Mouse (Mus musculus): ENCODE measurements around the gene Ncoa1.
A peak's percentile ranks its signal among the peaks of the same experiment; 100 is the strongest.
"Not testable (repeated sequence)": the region's sequence is repeated elsewhere in the genome, so short reads cannot be mapped to it uniquely, and the experiment has no call there.

Ncoa1 gene

DNA sequence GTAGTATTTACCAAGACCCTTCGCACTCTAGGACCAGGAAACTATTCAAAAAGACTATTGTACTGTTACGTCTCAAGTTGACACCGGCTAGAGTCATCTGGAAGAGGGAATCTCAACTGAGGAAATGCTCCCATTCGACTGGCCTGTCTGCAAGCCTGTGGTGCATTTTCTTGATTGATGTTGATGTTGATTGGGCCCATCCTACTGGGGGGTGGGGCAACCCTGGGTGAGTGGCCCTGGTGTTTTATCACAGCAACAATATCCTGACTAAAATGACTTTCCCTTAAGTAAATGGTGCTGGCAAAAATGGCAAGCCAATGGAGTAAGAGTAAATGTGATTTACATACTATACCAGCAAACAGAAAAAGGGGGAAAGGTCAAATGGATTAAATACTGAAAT, 85.7 kb downstream of the Ncoa1 start:
- no peak for DNase-seq

DNA sequence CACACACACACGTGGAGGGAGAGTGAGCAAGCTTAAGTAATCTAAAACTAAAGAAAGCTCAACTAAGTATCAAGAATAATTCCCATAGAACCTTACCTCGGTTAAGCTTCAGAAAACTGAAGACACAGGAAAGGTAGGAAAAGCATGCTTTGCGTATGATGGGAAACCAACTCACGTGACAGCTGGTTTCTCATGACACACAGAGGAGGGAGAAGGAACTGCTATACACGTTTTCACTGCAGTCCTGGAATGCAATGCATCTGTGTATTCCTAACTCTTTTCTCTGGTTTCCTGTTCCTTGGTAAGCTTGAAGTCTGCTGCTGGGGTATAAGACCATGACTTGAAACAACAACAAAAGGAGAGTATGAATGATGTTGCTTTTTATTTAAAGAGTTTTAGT, 86.3 kb downstream of the Ncoa1 start:
- no peak for DNase-seq

DNA sequence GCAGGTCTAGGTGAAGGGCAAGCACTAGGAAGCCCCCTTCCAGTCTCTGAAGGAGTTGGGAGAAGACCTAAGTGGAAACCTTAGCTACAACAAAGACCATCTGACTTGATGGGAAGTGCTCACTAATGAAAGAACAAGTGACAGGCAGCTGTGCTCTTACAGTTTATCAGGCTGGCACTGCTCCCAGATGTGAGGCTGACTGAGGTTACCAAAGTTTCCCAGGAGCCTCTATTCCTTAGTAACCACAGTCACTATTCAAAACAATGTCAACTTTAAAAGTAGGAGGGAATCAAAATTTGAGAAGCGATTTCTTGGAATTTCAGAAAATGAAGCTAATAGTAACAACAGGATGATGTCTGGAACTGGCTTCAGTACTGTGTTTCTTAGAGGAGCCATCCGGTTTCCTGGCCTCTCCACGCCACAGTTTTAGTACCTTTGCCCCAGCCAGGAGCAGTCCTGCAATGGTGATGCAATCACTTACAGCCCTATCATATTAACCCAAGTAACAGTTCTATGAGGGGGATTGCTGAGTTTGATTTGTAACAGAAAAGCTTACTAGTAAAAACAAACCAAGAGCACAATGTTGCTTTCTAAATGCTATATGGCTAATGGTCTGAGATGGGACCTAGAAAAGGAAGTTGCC, 90.8 kb downstream of the Ncoa1 start:
- DNase-seq, result peak; percentile 34 to 54

DNA sequence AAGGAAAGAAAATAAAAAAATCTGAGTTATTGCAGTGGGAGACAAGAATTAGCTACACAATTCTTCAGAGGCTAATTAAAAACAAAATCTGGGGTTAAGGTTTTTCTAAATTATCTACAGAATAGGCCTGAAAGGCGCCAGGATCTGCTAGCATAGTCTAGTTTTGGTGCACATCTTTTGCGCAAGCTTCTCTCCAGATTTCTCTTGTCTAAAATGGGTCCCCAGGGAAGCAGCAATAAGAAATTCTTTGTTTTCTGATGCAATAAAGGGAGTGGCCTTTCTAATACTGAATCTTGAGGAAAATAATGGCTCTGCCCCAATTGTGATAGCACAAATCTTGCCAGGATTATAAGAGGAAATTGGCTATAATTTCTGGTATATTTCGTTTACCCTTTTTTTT, 93.9 kb downstream of the Ncoa1 start:
- DNase-seq, result no peak

DNA sequence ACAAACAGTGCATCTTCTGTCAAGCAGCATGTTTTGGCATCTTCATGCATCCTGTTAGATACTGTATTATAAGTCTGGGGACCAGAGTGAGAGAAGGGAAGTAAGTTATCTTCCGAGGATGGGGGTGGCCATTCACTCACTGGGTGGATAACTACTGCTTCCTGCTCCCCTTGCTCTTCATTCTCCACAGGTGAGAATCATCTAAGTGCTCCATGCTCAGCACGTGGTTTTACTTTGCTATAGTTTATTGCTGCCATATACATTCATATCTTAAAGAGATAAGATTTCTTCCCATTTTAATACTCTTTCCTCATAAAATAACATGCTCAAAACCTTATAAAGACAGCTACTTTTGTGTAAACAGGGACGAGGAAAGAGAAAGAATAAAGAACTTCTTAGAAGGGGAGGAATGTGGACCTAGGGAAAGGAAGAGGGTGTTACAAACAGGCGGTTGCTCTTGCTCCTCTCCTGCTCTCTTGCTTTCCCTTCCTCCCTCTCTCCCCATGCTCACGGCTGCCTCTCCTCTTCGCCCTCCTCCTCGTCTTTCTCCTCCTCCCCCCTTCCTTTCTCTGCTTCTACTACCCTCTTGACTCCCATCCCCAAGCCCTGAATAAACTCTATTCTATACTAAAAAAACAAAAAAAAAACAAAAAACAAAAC, 97.6 kb downstream of the Ncoa1 start:
- DNase-seq, result no peak

DNA sequence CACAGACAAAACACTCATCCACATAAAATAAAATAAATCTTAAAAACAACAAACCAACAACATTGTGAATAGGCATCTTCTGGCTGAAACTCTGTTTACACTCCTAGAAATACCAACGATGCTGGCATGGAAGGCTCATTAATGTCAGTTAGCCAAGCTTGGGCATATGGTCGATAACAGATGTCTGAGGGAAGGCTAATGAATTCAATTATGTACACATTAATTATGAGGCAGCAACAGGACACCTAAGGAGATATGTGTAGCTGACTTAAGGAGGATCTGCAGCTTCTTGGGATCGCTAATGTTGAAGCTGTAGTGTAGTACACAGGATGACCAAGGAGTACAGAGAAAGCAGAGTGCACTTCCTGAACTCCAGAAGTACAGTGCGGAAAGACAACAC, 100.5 kb downstream of the Ncoa1 start:
- DNase-seq, result no peak

DNA sequence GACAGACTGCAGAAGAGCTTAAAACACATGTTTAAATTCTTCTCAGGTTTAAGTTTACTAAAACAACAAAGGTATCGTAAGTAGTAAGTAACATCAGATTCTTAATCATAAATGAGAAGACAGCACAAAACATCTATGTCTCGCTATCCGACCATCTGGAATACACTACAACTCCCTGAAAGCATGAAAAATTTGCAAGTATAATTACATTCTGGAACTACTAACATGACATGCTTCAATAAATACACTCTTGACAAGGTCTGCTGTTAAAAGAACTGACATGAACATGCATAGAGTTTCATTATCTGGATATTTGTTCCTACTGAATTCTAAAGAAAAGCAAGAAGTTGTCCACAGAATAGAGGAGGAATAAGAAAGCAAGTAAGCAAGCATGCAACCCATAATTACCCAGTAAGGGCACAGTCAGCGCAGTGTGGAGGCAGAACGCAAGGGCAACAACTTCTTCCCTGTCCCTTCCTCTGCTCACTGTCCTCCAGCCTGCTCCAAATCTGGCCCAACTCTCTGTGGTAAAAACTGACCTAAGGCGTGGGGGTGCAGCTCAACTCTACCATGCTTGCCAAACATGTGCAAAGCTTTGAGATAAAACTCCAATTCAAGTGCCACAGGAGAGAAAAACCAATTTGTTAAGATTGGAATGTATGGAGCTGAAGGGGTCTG, 102.0 kb downstream of the Ncoa1 start:
- no peak for DNase-seq

DNA sequence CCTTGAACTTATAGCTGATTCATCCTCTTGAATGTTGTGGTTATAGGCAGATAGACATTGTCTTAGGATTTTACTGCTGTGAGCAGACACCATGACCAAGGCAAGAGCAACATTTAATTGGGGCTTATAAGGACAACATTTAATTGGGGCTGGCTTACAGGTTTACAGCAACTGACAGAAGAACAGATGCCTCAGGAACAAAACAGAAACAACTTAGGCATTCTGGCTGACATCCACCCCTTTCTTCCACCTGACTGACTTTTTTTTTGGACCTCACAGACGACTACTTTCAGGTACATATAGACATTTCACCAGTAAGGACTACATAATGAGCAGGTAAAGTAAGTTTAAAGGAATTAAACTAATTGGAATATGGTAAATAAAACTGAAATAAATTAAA, 105.6 kb downstream of the Ncoa1 start:
- DNase-seq, result no peak

DNA sequence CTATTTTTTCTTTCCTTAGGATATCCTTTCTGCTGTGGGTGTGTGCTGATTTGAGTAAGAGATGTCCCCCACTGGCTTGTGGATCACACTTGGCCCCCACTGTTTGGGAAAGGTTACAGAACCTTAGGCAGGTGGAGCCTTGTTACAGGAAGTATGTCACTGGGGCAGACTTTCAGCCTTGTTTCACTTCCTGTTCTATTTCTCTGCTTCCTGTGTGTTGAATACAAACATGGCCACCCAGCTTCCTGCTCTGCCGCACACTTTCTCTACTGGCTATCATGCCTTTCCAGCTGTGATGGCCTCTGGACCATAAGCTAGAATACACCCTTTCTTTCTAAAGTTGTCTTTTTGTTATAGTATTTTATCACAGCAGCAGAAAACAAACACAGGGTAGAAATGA, 111.0 kb downstream of the Ncoa1 start:
- no peak for DNase-seq

DNA sequence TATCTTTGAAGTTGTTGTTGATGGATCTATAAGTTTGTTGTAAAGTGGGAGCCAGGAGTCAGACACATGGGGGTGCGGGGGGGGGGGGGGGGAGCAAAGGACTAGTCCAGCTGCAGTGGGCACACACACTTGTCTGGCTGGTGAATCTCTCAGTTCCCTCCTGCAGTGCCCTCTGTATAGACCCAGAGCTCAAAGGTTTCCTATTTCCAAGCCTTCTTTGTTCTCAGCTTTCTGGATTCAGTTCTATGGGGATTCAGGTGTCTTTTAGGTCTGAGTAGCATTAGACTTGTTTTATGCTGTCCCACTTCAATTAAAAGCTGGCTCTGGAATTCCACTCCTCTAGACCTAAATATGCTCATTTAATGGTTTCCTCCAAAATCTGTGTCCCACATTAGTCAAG, 117.5 kb downstream of the Ncoa1 start:
- no peak for DNase-seq

DNA sequence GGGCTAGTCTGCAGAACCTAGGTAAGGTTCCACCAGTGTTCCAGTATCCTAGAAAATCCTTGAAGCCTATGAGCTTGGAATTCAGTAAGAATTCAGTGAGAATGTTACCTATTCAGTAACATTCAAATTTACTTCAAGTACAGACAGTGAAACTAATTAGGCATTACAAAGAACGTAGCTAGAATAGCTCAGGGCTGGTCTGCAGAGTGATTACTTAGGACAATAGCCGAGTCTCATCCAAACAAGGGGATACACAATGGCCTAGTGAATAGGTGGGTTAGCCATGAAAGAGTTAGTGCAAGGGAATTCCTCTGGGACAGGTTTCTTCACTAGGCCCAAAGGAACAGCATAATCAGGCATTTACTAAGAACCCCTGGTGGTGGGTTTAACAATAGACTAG, 118.3 kb downstream of the Ncoa1 start:
- DNase-seq, result not testable (repeated sequence)

DNA sequence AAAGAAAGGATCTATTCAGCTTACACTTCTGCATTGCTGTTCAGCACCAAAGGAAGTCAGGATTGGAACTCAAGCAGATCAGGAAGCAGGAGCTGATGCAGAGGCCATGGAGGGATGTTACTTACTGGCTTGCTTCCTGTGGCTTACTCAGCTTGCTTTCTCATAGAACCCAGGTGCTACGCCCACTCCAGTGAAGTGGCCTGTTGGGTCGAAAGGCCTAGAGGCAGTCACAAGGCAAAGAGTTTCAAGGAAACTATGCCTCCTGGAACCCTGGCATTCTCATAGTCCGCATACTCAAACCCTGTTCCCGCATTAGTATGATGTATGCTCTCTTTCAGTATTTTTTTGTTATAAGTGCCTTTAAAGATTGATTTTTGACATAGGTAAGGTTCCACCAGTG, 118.9 kb downstream of the Ncoa1 start:
- DNase-seq, result no peak

DNA sequence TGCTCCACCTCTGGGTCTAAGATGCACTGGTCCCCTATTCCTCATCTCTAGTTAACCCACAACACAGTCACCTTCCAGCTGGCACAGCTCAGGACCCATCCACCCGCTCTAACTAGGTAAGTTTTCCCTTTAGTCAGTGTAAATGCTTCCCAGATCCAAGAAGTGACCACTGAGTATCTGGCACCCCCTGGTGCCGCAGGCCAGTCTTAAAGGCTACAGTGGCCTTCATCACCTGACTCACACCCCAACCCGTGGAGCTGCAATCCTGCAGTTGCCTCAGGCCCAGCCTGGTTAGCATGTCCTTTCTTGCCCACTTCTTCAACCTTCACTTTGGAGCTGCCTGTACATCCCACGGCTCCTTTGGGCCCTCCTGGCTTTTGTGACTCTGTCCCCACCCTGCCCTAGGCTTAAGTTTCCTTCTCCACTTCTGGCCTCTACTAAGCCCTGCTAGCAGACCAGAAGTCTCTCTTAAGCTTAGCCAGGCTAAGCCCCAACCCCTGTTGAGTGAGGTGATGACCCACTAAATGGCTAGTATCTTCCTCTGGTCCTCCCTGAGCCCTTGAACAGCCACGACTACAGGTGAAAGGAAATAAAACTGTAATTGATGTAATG, 120.0 kb downstream of the Ncoa1 start:
- DNase-seq, result no peak

DNA sequence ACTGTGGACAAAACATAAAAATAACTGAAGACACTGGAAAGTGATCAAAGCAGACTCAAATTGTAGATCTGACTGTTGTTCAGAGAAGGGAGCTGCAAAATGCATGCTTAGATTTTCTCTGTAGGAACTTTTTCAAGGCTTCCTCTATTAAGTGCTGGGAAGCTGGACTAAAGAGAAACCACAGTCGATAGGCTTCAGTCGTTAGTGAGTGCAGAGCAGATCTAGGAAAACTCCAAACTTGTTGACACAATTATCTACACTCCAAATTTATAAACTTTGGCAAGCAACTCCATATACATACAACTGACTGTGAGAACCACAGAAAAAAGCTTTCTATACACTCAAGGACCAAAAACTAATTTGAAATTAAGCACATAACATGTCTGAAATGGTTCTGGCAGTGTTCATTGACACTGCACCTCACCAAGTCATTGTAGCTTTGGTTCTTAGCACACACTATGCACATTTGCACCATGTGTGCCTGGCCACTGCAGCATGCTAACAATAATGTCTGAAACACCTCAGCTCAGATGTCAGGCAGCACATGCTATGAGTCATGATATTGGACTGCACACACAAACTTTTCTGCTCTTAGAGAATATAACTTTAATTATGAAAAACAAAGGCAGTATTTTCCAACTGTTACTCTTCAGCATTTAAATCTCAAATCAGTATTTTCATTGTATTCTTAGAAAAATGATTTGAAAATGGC, 121.8 kb downstream of the Ncoa1 start:
- DNase-seq, result no peak

DNA sequence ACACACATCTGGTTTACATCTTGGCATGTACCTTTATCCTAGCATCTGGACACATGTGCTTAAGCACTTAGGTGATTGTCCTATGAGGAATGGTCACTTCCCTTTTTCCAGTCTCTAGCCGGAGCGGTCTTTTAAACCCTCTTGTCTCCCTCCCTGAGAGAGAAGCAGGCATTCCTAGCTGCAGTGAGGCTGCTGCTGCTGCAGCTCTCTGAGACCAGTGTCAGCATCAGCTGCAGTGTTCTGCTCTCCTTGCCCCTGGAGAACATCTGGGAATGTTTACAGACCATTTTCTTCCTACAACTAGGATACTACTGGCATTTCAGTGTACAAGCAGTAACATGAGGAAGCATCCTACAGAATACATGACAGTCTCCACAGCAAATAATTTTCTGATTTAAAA, 133.8 kb downstream of the Ncoa1 start:
- DNase-seq, result no peak

DNA sequence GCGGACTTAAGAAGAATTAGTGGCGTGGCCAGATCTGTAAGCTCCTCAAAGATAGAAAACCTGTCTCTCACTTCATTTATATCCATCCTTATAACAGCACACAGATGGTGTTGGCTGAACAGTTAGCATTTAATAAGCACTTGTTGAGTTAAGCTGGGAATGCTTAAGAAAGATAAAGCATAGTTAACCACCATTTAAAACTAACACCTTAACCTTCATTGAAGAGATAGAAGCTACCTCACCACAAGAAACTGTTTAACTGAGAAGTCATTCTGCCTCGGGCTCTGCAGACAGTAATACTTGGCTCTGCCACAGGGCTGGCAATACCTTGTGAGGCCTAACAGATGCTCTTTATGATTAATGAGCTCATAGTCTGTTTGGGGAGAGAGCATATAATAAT, 134.9 kb downstream of the Ncoa1 start:
- no peak for DNase-seq

DNA sequence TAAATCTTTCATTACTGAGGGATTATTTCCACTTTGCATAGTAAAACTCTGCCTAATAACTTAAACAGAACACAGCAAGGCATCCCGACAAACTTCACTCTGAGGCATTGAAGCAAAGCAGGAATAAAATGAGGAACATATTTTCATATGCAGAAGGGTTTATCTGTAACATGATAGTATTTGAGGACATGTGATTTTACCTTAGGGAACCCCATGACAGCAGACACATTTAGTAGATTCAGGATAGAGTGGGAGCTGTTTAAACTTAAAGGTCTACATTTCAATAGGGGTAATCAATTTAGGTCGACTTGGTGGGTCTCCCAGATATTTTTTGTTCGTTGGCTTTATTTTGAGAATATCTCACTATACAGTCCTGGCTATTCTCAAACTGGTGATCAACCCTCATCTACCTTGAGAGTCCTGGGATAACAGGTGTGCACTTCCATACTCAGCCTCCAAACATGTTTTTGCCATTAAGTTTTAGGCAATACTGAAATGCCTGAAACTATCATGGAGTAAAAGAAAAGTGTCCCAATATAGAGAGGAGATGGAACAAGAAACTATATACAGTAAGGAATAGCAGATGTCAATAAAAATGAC, 136.6 kb downstream of the Ncoa1 start:
- no peak for DNase-seq

DNA sequence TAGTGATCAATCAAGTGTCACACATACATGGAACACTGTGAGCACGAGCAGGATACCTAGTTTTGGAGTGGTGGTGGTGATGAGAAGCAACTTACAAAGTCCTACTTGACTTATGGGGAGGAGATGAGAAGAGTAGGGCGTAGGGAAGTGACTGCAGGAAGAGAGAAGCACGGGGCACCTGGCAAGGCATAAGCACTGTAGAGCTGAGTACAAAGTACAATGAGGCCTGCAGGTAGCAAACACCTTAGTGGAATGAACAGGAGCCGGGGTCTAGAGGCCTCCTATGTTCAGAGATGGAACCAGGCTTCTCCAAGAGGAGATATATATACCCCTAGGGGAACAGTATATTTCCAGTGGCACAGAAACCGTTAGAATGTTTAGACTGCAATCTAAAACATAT, 153.4 kb downstream of the Ncoa1 start:
- DNase-seq, result no peak

DNA sequence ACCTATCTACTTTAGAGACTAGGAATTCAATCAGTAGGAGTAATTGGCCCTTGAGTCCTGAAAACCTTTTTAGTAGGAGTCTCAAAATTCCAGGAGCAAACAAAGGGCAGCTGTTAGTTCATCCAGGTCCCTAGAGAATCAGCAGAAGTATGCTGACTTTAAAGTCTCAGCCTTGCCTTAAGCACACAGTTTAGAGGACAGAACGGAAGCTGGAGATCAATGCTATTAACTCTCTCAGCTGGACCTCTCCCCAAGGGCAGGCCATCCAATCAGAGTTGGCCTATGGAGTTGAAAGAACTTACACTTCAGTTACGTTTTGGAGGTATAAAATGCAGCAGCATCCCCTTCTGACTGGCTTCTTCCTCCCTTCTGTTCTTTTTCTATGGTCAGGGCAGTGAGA, 154.8 kb downstream of the Ncoa1 start:
- no peak for DNase-seq

DNA sequence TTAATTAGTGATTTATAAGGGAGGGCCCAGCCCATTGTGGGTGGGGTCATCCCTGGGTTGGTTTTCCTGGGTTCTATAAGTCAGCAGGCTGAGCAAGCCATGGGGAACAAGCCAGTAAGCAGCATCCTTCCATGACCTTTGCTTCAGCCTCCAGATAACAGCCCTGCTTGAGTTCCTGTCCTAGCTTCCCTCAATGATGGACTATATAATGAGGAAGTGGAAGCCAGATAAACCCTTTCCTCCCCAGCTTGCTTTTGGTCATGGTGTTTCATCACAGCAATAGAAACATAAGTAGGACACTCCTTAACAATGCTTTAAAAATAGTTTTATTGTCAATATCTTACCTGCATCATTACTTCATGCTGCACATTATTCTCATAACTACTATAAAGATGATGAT, 163.2 kb downstream of the Ncoa1 start:
- DNase-seq, result no peak

DNA sequence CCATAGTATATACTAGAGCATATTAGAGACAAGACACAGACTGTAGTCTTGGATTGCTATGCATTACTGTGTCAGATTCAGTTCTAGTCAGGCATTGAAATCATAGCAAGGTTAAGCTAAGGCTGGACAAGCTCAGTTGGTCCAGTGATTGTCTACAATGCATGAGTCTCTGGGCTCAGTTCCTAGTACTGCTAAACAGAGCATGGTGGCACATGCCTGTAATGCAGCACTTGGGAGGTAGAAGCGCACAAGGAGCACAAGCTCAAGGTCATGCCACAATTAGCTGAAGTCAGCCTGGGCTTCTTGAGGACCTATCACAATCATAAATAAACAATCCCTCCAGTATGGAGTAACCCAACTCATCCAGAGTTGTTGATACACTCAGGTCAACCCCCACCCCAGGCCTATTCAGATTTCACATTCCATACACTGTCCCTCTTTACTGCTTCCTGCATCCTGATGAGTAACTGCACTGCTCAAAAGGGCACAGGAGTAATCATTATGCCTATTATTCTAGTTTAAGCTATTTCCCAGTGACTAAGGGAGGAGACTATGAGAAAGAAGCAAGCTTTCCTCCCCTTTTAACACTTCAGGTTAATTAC, 170.2 kb downstream of the Ncoa1 start:
- no peak for DNase-seq

DNA sequence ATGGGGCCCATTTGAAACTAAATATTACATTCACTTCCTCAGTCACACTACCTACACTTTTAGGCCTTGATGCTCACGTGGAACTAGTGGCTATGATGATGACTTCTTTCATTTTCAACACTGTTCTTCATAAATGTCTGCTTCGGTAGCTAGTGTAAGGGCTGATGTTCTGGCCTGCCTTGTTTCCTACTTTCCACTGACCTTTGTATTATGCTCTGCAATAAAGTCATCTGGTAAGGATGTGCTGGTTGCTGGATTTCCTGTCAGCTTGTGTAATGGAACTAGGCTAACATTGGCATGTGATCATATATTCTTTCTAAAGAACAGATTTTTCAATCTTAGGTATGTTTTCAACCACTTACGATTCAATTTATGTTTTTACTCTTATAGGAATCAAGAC, 177.7 kb downstream of the Ncoa1 start:
- no peak for DNase-seq

DNA sequence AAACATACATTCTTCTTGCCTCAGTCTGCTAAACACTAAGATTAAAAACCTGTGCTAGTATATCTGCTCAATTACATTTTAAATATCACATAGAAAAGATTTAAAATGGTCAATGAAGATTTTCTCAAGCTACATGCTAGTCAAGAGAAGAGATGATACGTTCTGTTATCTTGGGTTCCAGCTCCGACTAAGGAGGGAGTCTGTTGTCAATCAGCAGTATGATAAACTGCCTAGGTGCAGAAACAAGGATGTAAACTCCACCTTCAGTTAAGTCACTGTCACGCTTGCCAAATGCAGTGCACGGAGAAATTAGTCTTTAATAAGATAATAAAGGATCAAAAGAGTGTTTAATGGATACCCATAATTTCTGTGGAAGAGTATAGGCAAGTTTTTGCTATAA, 178.4 kb downstream of the Ncoa1 start:
- no peak for DNase-seq
